Comparison of ENCODE assay signal across 8 mouse cellular contexts in the genomic region with DNA sequence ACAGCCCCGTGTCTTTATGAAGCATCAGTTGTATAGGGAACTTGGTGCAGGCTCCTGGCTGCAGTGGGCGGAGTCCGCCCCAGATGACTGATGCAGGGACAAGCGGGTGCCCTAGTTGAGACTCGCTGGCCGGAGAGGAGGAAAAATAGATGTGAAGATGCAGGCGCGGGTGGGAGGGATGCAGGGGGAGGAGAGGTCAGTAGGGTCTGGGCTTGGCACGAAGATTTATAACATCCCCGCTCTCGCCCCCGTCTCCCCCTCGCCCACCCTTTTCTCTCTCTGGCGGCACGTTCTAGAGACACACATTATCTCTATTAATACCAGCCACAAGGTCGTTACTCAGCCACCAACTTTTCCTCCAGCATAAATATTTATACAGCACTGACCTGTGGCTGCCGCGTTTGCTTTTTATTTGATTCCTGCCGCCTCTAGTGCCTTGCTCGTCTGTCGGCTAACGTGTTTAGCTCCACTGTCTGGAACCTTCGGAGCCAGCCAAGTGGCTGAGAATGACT.
A peak's percentile ranks its signal among the peaks of the same experiment; 100 is the strongest.
DNase-seq lines count a peak whose midpoint lies in the region; ATAC-seq lines count a peak whose summit lies in the region.

No protein-coding gene starts in this region.

- peak overlapping the region; percentile 64 for H3K4me2 ChIP-seq in heart, embryonic 12.5 days
- H3K4me2 ChIP-seq in intestine, embryonic 15.5 days (replicated peaks) = peak overlapping the region; percentile 58
- peak overlapping the region; percentile 45 for H3K4me2 ChIP-seq in midbrain, embryonic 16.5 days (ENCODE audit: low read length)

- 9% methylated on average over 23 of the region's 23 CpGs for WGBS in heart, embryonic 12.5 days
- WGBS in intestine, embryonic 15.5 days = 2% methylated on average over 23 of the region's 23 CpGs
- 14% methylated on average over 23 of the region's 23 CpGs for WGBS in midbrain, embryonic 16.5 days

- peaks cover 6% of the 10 kb centered on the region; the same call in 1 of the 2 replicates for H3K9me3 ChIP-seq in heart, embryonic 12.5 days (replicated peaks)
- no peaks in the 10 kb centered on the region for H3K9me3 ChIP-seq in intestine, embryonic 15.5 days
- no peaks in the 10 kb centered on the region for H3K9me3 ChIP-seq in midbrain, embryonic 16.5 days (replicated peaks; ENCODE audit: control insufficient read depth, low read length, poor library complexity, severe bottlenecking)

- H3K4me3 ChIP-seq in heart, embryonic 12.5 days = peak overlapping the region; percentile 18
- H3K4me3 ChIP-seq in intestine, embryonic 15.5 days (replicated peaks) = peak overlapping the region; percentile 10; the same call in 1 of the 2 replicates
- peak overlapping the region; percentile 20 for H3K4me3 ChIP-seq in midbrain, embryonic 16.5 days (ENCODE audit: low read depth, low read length)

- no peak overlapping the region for H3K9ac ChIP-seq in heart, embryonic 12.5 days
- no peak overlapping the region for H3K9ac ChIP-seq in intestine, embryonic 15.5 days
- H3K9ac ChIP-seq in midbrain, embryonic 16.5 days (ENCODE audit: low read depth, low read length) = no peak overlapping the region; the same call in 1 of the 2 replicates

- DNase-seq in heart, adult 9 months (ENCODE audit: low spot score in 2 of 2) = no peak
- peak; percentile 71 for DNase-seq in embryo, embryonic 9.5 days (ENCODE audit: extremely low spot score)
- no peak for DNase-seq in frontal cortex, postnatal 36 days (ENCODE audit: low spot score in 2 of 2)
- DNase-seq in gastrocnemius, postnatal 10 days = no peak
- DNase-seq in layer of hippocampus, adult 9-10 months (ENCODE audit: low spot score) = no peak

- H3K27ac ChIP-seq in heart, embryonic 12.5 days (ENCODE audit: poor library complexity, severe bottlenecking) = no peak overlapping the region
- H3K27ac ChIP-seq in intestine, embryonic 15.5 days = no peak overlapping the region
- H3K27ac ChIP-seq in midbrain, embryonic 16.5 days (ENCODE audit: low read length) = no peak overlapping the region

- peaks cover 29% of the 10 kb centered on the region for H3K27me3 ChIP-seq in heart, embryonic 12.5 days (replicated peaks)
- H3K27me3 ChIP-seq in intestine, embryonic 15.5 days (replicated peaks) = peaks cover 5% of the 10 kb centered on the region
- no peaks in the 10 kb centered on the region; the same call in 1 of the 2 replicates for H3K27me3 ChIP-seq in midbrain, embryonic 16.5 days (ENCODE audit: control insufficient read depth, insufficient read depth, low read depth, low read length)

- no peaks in the 10 kb centered on the region for H3K36me3 ChIP-seq in heart, embryonic 12.5 days
- H3K36me3 ChIP-seq in intestine, embryonic 15.5 days = no peaks in the 10 kb centered on the region
- no peaks in the 10 kb centered on the region for H3K36me3 ChIP-seq in midbrain, embryonic 16.5 days (ENCODE audit: control insufficient read depth, insufficient read depth, low read length)

- peaks cover 18% of the 10 kb centered on the region for H3K4me1 ChIP-seq in heart, embryonic 12.5 days (replicated peaks)
- H3K4me1 ChIP-seq in intestine, embryonic 15.5 days (replicated peaks) = 0 out of 2 replicates have a peak, but pooled peaks cover 4% of the 10 kb centered on the region
- peaks cover 4% of the 10 kb centered on the region for H3K4me1 ChIP-seq in midbrain, embryonic 16.5 days (ENCODE audit: control insufficient read depth, insufficient read depth, low read length)

- ATAC-seq in heart, embryonic 12.5 days (ENCODE audit: insufficient number of reproducible peaks, low FRiP score) = no peak
- peak; percentile 53 for ATAC-seq in intestine, embryonic 15.5 days
- no peak for ATAC-seq in midbrain, embryonic 16.5 days
